Mouse (Mus musculus) bone marrow macrophage, adult 2 months (primary cell): Measurements from ENCODE around the gene Fgd3.

Source experiments
- CTCF ChIP-seq: IDR thresholded peaks from 2 replicates; pipeline ENCODE4 v1.5.1; 2012; ENCODE audit warnings: low read depth, mild to moderate bottlenecking, low read length, moderate library complexity
- POLR2A ChIP-seq: IDR thresholded peaks from 2 replicates; pipeline ENCODE4 v1.6.1; 2012; ENCODE audit warnings: mild to moderate bottlenecking, low read depth, low read length, borderline replicate concordance

DNA sequence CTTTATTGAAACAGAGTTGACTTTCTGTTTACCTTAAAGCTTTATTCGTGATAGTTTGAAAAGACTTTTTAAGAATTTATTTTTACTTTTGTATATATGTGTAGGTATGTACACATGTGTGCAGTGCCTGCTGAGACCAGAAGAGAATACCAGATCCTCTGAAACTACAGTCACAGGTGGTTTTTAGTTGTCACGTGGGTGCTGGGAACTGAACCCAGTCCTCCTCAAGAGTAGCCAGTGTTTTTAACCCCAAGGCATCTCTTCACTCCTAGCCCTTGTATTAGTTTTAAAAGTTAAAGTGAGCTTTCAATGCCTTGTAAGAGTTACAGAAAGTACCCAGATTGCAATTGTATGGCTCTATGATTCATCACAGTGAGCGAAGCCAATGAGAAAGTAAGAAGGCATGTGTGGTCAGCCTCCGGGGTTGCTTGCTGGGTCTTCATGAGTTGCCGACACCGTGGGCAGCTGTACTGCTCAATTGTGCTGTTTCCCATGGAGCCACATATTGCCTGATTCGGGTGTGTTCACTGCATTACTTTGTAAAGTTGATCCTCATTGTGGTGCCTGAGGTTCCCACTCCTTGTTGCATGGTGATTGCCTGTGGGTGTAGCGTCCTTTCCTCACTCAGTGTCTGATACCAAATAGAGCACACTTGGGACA lies 37.4 kb upstream of the Fgd3 start:
- TF ChIP-seq CTCF (no peak), POLR2A (no peak)
